Mouse (Mus musculus): Measurements from ENCODE around the gene Coq8a.

Gene Coq8a

DNA sequence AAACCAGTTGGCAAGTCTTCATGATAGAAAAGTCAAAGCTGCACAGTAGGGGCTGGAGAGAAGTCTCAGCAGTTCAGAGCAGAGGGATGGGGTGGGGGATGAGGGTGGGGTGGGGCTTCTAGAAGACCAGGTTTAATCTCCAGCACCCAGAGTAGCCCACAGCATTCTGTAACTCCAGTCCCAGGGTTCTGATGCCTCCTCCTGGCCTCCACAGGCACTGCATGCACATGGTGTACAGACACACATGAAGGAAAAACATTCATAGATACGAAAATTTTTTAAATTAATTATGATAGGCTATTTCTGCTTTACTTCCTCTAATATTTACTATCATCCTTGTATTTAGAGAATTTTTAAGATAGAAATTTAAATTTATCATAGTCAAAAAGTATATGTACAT is 82.9 kb downstream of the Coq8a start:
- DNase-seq (ENCODE audit: low read depth, low spot score), result no peak
